Mouse (Mus musculus) adrenal gland, postnatal 4 days (tissue): ENCODE results near the gene Gm5065. TPM values are rescaled to one million over a fixed set of nuclear protein-coding genes. Genes with fewer than 3 reads are reported as not detected.

Experiments used
- DNase-seq, 2 experiments: peaks; one replicate each; pipeline ENCODE4 v3.0.0; 2021 to 2022; ENCODE audit warnings: low spot score in 2 of 2, mixed read lengths in 2 of 2
- long read RNA-seq, 2 experiments: library from polyadenylated mRNA; stranded (forward); transcript quantifications; one replicate each; pipeline ENCODE4 v2.0.0; 2021
- total RNA-seq, 2 experiments: library from RNA; stranded (reverse); gene quantifications; 2 replicates each; pipeline ENCODE4 v1.2.3; 2021

Gm5065 gene
- not detected for total RNA-seq
- long read RNA-seq, experiment 1, result 0 reads
- long read RNA-seq, experiment 2, result 0 reads

DNA sequence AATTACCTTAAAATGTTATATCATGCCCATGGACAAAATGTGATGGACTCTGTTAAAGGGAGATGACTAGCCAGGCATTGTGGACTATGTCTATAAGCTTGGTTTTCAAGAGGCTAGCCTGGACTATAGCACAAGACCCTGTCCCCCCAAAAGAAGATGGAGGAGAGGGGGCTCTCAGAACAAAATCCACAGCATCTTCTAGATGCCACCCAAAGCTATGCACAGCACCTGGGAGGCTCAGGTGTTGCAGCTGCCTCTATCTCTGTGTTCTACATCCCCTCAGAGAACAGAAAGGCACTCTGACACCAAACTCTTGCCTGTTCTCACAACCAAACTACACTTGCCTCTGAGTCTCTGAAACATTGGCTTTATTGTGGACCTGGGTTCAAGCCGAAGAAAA lies at the start of gene Gm5065:
Gm5065 (plus strand) TSS at position 301 of the 400 bp plus-strand sequence.
- DNase-seq, result no peak

DNA sequence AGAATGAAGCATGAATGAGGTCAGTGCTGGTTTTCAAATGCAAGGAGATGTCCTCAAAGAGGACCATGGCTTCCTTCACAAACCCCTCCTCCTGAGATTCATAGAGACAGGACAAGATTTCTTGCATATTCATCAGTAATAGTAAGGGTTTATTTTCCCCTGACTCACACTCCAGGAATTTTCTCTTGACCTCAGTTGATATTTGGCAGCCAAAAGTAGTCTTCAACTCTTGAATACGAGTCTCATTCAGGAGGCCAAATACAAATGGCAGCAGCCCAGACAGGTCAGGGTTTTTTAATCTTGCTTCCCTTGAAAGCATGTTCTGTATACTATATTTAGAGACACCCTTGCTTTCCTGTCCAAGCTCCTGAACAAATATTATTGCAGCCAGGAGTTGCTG lies 22.8 kb upstream of the Gm5065 start:
- no peak for DNase-seq

DNA sequence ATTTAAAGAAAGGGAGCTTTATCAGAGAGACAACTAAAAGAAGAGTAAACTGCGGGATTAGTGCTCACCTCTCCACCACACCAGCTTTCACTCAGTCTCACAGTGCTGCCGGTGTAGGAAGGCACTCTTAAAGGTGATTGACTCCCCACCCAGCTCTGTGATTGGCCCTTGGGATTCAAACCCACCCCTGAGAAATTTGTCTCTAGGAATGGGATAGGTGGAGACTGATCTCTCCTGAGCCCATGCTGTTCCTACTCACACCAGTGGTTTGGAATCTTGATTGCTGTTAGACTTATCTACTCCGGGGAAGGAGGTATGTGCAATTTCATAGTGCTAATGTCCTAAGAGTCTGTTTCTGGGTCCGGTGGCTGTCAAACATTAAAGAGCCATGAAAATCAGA lies 598 bp downstream of the Gm5065 start, which contains the start of gene Nlrp2:
Nlrp2 (minus strand) TSS at position 101 of the 400 bp plus-strand sequence.
- DNase-seq, result no peak

DNA sequence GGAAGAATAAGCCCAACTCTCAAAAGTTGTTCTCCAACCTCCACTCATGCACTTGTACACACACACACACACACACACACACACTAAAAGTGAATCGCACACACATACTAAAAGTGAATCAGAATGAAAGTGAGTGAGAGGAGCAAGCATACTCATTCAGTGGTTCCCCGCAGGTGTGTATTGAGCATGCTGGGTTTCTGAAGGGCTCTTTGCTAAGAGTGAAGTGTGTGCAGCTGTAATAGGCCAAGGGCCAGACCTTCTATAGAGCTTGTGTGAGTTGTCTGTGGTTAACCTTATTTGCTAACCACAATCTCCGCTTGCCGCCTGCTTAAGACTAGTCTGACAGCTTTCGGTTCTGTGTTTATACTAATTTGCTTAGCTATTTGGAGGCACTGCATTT lies 13.3 kb downstream of the Gm5065 start:
- DNase-seq, result no peak

DNA sequence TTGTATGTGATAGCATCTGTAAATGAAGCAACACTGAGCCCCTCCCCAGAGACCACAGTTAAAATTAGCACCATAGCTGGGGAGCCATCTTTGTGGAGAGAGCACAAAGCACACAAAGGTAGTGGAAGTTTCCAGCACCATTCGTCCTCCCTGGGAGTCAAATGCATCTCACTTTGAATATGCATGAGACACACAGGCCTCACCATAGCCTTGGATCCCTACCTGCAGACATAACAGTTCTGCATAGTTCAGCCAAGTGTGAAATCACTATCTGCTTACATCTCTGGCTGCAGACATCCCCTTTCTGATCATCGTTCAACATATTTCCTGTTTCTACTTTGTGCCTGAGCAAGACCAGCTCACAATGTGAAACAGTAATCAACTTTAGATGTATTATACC lies 16.4 kb downstream of the Gm5065 start:
- DNase-seq, result no peak

DNA sequence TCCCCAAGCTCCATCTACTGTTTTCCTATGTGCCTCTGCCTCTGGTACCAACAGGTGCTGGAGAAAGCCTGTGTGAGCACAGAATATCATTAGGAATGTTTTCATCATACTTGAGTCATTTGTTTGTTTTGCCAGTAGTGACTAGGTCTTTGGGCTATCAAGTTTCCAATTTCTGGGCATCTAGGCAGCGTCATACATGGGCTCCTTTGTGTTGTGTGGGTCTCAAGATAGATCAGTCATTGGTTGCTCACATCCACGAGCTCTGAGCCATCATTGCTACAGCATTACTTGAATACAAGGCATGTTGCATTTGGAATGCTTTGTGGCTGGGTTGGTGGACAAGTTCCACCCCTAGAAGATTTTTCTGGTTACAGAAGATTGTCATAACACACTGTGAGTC lies 55.9 kb downstream of the Gm5065 start:
- no peak for DNase-seq

Other genes starting within 250 kb of the Gm5065 start
- not detected for gene Rfpl4, start 233.6 kb upstream of the Gm5065 start, total RNA-seq
- 1 to 10 TPM in 1 of 2 experiments, under 1 TPM in 1; 0.82 to 1.0 TPM for gene Rasl2-9, start 224.6 kb upstream of the Gm5065 start, total RNA-seq
- gene Vmn1r55, start 200.9 kb upstream of the Gm5065 start, total RNA-seq, result not detected
- gene Vmn1r56, start 153.8 kb upstream of the Gm5065 start, total RNA-seq, result not detected
- not detected for gene Vmn1r57, start 132.0 kb upstream of the Gm5065 start, total RNA-seq
- gene Nlrp2, start 498 bp downstream of the Gm5065 start, total RNA-seq, result not detected
- gene Vmn1r58, start 62.9 kb downstream of the Gm5065 start, total RNA-seq, result not detected
- gene Vmn1r59, start 106.2 kb downstream of the Gm5065 start, total RNA-seq, result not detected
- not detected for gene Vmn2r28, start 143.4 kb downstream of the Gm5065 start, total RNA-seq
- not detected for gene Vmn1r60, start 196.8 kb downstream of the Gm5065 start, total RNA-seq